Mouse (Mus musculus) cortical plate, adult 2 months (tissue): ENCODE measurements around the gene Gnaq. TPM values are rescaled to one million over a fixed set of nuclear protein-coding genes. Genes with fewer than 3 reads are reported as not detected.
A peak's percentile ranks its signal among the peaks of the same experiment; 100 is the strongest.
"Not testable (repeated sequence)": the region's sequence is repeated elsewhere in the genome, so short reads cannot be mapped to it uniquely, and the experiment has no call there.

Experiments used
- H3K27ac ChIP-seq: fragments of 200-500 bp; 2 replicates; pipeline ENCODE4 v1.5.1; 2012; ENCODE audit warnings: low read length, control low read depth, inconsistent platforms; ENCODE audit not compliant: insufficient read depth
- H3K4me1 ChIP-seq: fragments of 200-500 bp; 2 replicates; pipeline ENCODE4 v1.6.1; 2011; ENCODE audit warnings: low read length; ENCODE audit not compliant: control insufficient read depth, insufficient read depth
- H3K4me3 ChIP-seq: fragments of 200-500 bp; 2 replicates; pipeline ENCODE4 v1.5.1; 2011; ENCODE audit warnings: mild to moderate bottlenecking, low read length, control low read depth; ENCODE audit not compliant: insufficient read depth
- CTCF ChIP-seq: fragments of 200-500 bp; IDR thresholded peaks from 2 replicates; pipeline ENCODE4 v1.5.1; 2011; ENCODE audit warnings: mild to moderate bottlenecking, control low read depth, low read length; ENCODE audit not compliant: insufficient read depth; ENCODE audit errors: extremely low read depth
- POLR2A ChIP-seq: fragments of 200-500 bp; IDR thresholded peaks from 2 replicates; pipeline ENCODE4 v1.6.1; 2011; ENCODE audit warnings: mild to moderate bottlenecking, low read length, control low read depth; ENCODE audit not compliant: insufficient read depth; ENCODE audit errors: extremely low read depth
- polyA plus RNA-seq: library from polyadenylated mRNA; depleted of rRNA; stranded (reverse); fragments of >200 nt; gene quantifications from 2 replicates; pipeline ENCODE4 v1.2.3, GENCODE M21; 2012

Gnaq gene
- polyA plus RNA-seq, 1 experiment: 59.1 TPM

- Histone ChIP-seq H3K4me1 (peaks cover 17% of the 10 kb centered on the region), H3K4me3 (no peak overlapping the region), H3K27ac (peak overlapping the region; percentile 74; the same call in 1 of the 2 replicates)
- no peak for TF ChIP-seq POLR2A
- TF ChIP-seq CTCF: no peak
Observed at GRCm38 (mm10) chr19:16261631-16262030, 129.0 kb downstream of the Gnaq start.

- no peak for TF ChIP-seq POLR2A
- TF ChIP-seq CTCF: no peak
- Histone ChIP-seq H3K4me3 (no peak overlapping the region), H3K27ac (no peak overlapping the region), H3K4me1 (peaks cover 17% of the 10 kb centered on the region)
Observed at GRCm38 (mm10) chr19:16262340-16262739, 129.7 kb downstream of the Gnaq start.

GRCm38 (mm10) chr19:16267362-16267761 lies 134.7 kb downstream of the Gnaq start:
- not testable (repeated sequence) for H3K4me1 ChIP-seq, H3K4me3 ChIP-seq, H3K27ac ChIP-seq

GRCm38 (mm10) chr19:16270236-16270635 lies 137.6 kb downstream of the Gnaq start:
- TF ChIP-seq POLR2A: no peak
- Histone ChIP-seq H3K27ac (no peak overlapping the region), H3K4me1 (peaks cover 3% of the 10 kb centered on the region), H3K4me3 (no peak overlapping the region)

- Histone ChIP-seq H3K4me1 (peaks cover 3% of the 10 kb centered on the region), H3K27ac (no peak overlapping the region), H3K4me3 (no peak overlapping the region)
- no peak for TF ChIP-seq POLR2A
Observed at GRCm38 (mm10) chr19:16271002-16271401, 138.4 kb downstream of the Gnaq start.

GRCm38 (mm10) chr19:16273021-16273420 lies 140.4 kb downstream of the Gnaq start:
- Histone ChIP-seq H3K4me3 (no peak overlapping the region), H3K4me1 (peaks cover 3% of the 10 kb centered on the region), H3K27ac (no peak overlapping the region)
- no peak for TF ChIP-seq CTCF
- no peak for TF ChIP-seq POLR2A

- Histone ChIP-seq H3K4me3 (no peak overlapping the region), H3K4me1 (peaks cover 4% of the 10 kb centered on the region; the same call in 1 of the 2 replicates), H3K27ac (no peak overlapping the region)
- TF ChIP-seq CTCF (no peak), POLR2A (no peak)
Observed at GRCm38 (mm10) chr19:16280231-16280630, 147.6 kb downstream of the Gnaq start.

GRCm38 (mm10) chr19:16285051-16286028 lies 152.7 kb downstream of the Gnaq start:
- Histone ChIP-seq H3K4me3 (no peak overlapping the region), H3K4me1 (peaks cover 18% of the 10 kb centered on the region), H3K27ac (0 out of 2 replicates have a peak overlapping the region, but pooled peaks have one; percentile 45)
- TF ChIP-seq CTCF: no peak
- no peak for TF ChIP-seq POLR2A

- H3K27ac ChIP-seq: no peak overlapping the region
Observed at GRCm38 (mm10) chr19:16286451-16287175, 154.0 kb downstream of the Gnaq start.

GRCm38 (mm10) chr19:16287307-16287706 lies 154.7 kb downstream of the Gnaq start:
- H3K4me3 ChIP-seq: no peak overlapping the region
- H3K27ac ChIP-seq: no peak overlapping the region
- TF ChIP-seq POLR2A (no peak), CTCF (no peak)
- H3K4me1 ChIP-seq: peaks cover 25% of the 10 kb centered on the region

More at GRCm38 (mm10) chr19:16286451-16287175, 154.0 kb downstream of the Gnaq start:
- Histone ChIP-seq H3K4me3 (no peak overlapping the region), H3K4me1 (peaks cover 20% of the 10 kb centered on the region)
- no peak for TF ChIP-seq POLR2A
- no peak for TF ChIP-seq CTCF
